Mouse (Mus musculus) heart, embryonic 10.5 days (tissue): ENCODE measurements at regions not wholly inside any gene's neighbourhood (a gene's known extent, or its start where the extent isn't known, plus 50 kb on each side); places are given as distances from the start of the nearest gene placed in this dataset.

Source experiments
- DNase-seq: peaks from one replicate; pipeline ENCODE4 v3.0.0-alpha.2; 2017; ENCODE audit warnings: low spot score
- H3K27ac ChIP-seq: fragments of 300-500 bp; sonication (generic); 2 replicates; pipeline ENCODE4 v1.5.1; 2016; ENCODE audit warnings: mild to moderate bottlenecking
- H3K27me3 ChIP-seq: fragments of 300-500 bp; sonication (generic); 2 replicates; pipeline ENCODE4 v1.6.1; 2016; ENCODE audit warnings: mild to moderate bottlenecking; ENCODE audit not compliant: poor library complexity, insufficient read depth, severe bottlenecking
- H3K36me3 ChIP-seq: fragments of 300-500 bp; sonication (generic); 2 replicates; pipeline ENCODE4 v1.6.1; 2016; ENCODE audit warnings: mild to moderate bottlenecking, moderate library complexity
- H3K4me1 ChIP-seq: fragments of 300-500 bp; sonication (generic); 2 replicates; pipeline ENCODE4 v1.6.1; 2016; ENCODE audit warnings: mild to moderate bottlenecking
- H3K4me3 ChIP-seq: fragments of 300-500 bp; sonication (generic); 2 replicates; pipeline ENCODE4 v1.5.1; 2016; ENCODE audit warnings: mild to moderate bottlenecking, moderate library complexity
- H3K9me3 ChIP-seq: fragments of 300-500 bp; sonication (generic); 2 replicates; pipeline ENCODE4 v1.6.1; 2016; ENCODE audit warnings: mild to moderate bottlenecking, moderate library complexity
- WGBS: fragments of 180-500 bp; shearing (Covaris S2); methylation state at CpG from one replicate; pipeline ENCODE4 v1.1.7; 2016; 5-methylcytosine and 5-hydroxymethylcytosine counted together

DNA sequence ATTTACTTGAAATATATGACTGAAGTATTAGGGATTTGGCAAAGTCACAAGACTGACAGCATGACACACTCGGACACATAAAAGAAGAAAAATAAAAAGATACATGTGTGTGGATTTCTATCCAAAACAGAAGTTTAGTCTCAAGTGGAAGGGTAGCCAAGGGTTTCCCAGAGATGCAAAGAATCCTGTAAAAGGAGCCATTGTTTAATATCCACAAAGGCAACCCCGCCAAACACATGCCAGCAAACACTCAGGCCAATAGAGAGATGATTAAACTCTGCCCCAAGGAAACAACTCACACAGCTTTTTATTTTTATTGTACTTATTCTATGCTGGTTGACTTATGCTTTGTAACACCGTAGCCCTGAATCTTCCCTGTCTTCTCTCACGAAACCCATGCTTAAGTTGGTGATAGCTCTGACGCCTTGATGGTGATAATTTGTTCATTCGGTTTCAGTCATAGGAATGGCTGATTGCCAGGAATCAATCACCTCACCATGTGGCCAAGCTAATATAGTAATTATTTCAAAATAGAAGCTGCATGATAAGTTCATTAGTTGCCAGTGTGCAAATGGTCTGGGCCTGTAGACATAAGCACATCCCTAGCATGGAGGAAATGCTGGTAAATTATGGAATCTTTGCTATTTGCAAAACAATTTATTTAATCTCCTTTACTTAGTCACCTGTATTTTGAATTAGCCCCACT, 194.4 kb downstream of the Rnd3 start:
- Histone ChIP-seq H3K4me3 (no peak overlapping the region), H3K36me3 (no peaks in the 10 kb centered on the region), H3K27me3 (no peaks in the 10 kb centered on the region), H3K4me1 (no peaks in the 10 kb centered on the region), H3K27ac (no peak overlapping the region), H3K9me3 (no peaks in the 10 kb centered on the region)
- 78% methylated on average over 6 of the region's 6 CpGs for WGBS
- DNase-seq, result no peak

DNA sequence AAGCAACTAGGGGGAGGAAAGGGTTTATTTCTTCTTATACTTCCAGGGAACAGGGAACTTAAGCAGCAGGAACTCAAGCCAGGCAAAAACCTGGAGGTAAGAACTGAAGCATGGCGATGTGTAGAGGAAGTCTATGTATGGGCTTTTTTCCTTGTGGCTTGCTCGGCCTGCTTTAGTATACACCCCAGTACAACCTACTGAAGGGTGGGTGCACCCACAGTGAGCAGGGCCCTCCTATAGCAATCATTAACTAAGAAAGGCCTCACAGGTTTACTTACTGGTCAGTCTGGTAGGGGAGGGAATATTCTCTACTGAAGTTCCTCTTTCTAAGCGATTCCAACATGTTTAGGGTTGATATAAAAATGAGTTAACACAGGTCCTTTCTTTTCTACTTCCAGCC, 197.9 kb downstream of the Rnd3 start:
- Histone ChIP-seq H3K4me3 (no peak overlapping the region), H3K9me3 (no peaks in the 10 kb centered on the region), H3K4me1 (no peaks in the 10 kb centered on the region), H3K36me3 (no peaks in the 10 kb centered on the region), H3K27ac (no peak overlapping the region), H3K27me3 (no peaks in the 10 kb centered on the region)
- no peak for DNase-seq
- 79% methylated on average over 3 of the region's 3 CpGs for WGBS

GRCm38 (mm10) chr2:50949717-50950116, 199.2 kb downstream of the Rnd3 start:
- Histone ChIP-seq H3K9me3 (no peaks in the 10 kb centered on the region), H3K27me3 (no peaks in the 10 kb centered on the region; the same call in 1 of the 2 replicates), H3K27ac (no peak overlapping the region), H3K4me1 (no peaks in the 10 kb centered on the region), H3K36me3 (no peaks in the 10 kb centered on the region), H3K4me3 (no peak overlapping the region)
- 79% methylated on average over 4 of the region's 4 CpGs for WGBS
- DNase-seq, result no peak

- Histone ChIP-seq H3K4me3 (no peak overlapping the region), H3K27ac (no peak overlapping the region), H3K27me3 (no peaks in the 10 kb centered on the region; the same call in 1 of the 2 replicates), H3K36me3 (no peaks in the 10 kb centered on the region), H3K4me1 (no peaks in the 10 kb centered on the region), H3K9me3 (no peaks in the 10 kb centered on the region)
- 83% methylated on average over 4 of the region's 4 CpGs for WGBS
- no peak for DNase-seq
These were observed 203.4 kb downstream of the Rnd3 start for GRCm38 (mm10) chr2:50945526-50945925.

- DNase-seq, result no peak
- no peaks in the 10 kb centered on the region for H3K36me3 ChIP-seq
- WGBS, result 86% methylated on average over 15 of the region's 15 CpGs
- H3K27ac ChIP-seq, result no peak overlapping the region
- H3K4me3 ChIP-seq, result no peak overlapping the region
- no peaks in the 10 kb centered on the region; the same call in 1 of the 2 replicates for H3K27me3 ChIP-seq
- no peaks in the 10 kb centered on the region for H3K9me3 ChIP-seq
- no peaks in the 10 kb centered on the region for H3K4me1 ChIP-seq
These were observed 205.7 kb downstream of the Rnd3 start for GRCm38 (mm10) chr2:50943180-50943579.

DNA sequence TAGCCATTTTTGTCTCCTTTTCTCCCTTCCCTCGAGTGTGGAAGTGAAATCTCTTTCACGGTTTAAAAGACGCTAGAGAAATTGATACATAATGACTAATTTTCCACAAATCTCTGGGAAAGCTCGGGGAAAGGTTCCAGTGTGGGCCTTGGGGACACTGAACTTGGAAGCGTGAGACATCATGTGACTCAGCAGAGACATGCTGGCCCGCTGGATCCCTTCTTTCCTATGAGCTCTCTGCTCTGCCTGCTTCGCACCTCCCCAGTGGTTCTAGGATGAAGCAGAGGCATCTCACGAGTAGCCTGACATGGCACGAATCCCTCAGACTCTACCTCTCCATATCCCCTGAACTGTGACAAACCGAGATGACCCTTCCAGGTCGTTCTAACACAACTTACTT, 206.2 kb downstream of the Rnd3 start:
- H3K9me3 ChIP-seq, result no peaks in the 10 kb centered on the region
- H3K27ac ChIP-seq, result no peak overlapping the region
- no peak overlapping the region for H3K4me3 ChIP-seq
- no peaks in the 10 kb centered on the region for H3K36me3 ChIP-seq
- 83% methylated on average over 11 of the region's 11 CpGs for WGBS
- H3K4me1 ChIP-seq, result no peaks in the 10 kb centered on the region
- no peak for DNase-seq
- no peaks in the 10 kb centered on the region; the same call in 1 of the 2 replicates for H3K27me3 ChIP-seq

- no peak overlapping the region for H3K27ac ChIP-seq
- 51% methylated on average over 7 of the region's 7 CpGs for WGBS
- no peaks in the 10 kb centered on the region for H3K27me3 ChIP-seq
These were observed 216.0 kb downstream of the Rnd3 start for GRCm38 (mm10) chr2:50932936-50933335.

GRCm38 (mm10) chr2:50921002-50921401, 227.9 kb downstream of the Rnd3 start:
- Histone ChIP-seq H3K9me3 (no peaks in the 10 kb centered on the region), H3K4me1 (no peaks in the 10 kb centered on the region), H3K27me3 (no peaks in the 10 kb centered on the region), H3K36me3 (no peaks in the 10 kb centered on the region), H3K4me3 (no peak overlapping the region), H3K27ac (no peak overlapping the region)
- DNase-seq, result no peak

More at GRCm38 (mm10) chr2:50932936-50933335, 216.0 kb downstream of the Rnd3 start:
- DNase-seq, result no peak
- H3K4me1 ChIP-seq, result no peaks in the 10 kb centered on the region
- no peaks in the 10 kb centered on the region for H3K36me3 ChIP-seq
- no peak overlapping the region for H3K4me3 ChIP-seq
- H3K9me3 ChIP-seq, result no peaks in the 10 kb centered on the region

DNA sequence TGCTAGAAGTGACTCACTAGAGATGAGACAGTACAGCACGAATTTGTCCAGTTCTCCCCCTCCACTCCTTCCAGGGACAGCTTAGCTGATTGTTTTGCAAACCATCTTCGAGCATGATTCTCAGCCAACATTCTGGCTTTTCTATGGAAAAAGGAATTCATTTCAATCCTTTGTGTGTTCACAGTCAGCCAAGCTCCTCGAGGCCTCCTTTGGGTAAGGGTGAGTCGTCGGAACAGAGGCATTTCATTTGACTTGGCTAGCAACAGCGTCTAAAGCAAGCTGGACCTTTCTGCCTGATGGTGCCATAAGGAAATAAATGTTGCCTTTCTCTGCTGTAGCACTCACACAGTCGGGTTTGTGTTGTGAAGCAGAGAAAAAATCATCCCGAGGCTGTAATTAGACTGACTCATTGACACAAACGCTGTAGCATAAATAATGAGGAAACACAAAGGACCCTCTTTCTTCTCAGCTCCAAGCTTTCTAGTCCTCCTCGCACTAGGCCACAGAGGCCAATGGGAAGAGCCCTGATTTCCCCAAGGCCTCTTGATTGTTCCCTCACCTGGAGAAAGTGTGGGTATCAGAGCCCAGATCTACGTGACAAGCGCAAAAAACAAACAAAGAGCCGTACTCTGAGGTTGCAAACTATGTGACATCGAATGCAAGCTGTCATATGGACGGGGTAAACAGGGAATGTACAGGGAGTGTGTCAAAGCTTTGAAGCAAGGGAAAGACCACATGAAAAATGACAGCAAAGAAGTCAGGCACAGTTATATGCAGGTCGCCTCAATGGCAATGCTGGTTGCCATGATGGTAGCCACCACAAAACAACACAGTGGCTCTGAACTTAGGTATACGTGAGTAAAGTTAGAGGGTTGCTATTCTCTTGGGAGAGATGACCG, 232.3 kb downstream of the Rnd3 start:
- no peaks in the 10 kb centered on the region for H3K36me3 ChIP-seq
- no peaks in the 10 kb centered on the region for H3K9me3 ChIP-seq
- H3K27ac ChIP-seq, result no peak overlapping the region
- WGBS, result 74% methylated on average over 18 of the region's 18 CpGs
- no peak for DNase-seq
- H3K4me3 ChIP-seq, result no peak overlapping the region
- H3K27me3 ChIP-seq, result no peaks in the 10 kb centered on the region
- no peaks in the 10 kb centered on the region for H3K4me1 ChIP-seq

- Histone ChIP-seq H3K4me1 (no peaks in the 10 kb centered on the region), H3K36me3 (no peaks in the 10 kb centered on the region), H3K27me3 (no peaks in the 10 kb centered on the region), H3K9me3 (no peaks in the 10 kb centered on the region), H3K4me3 (no peak overlapping the region), H3K27ac (no peak overlapping the region)
- 87% methylated on average over 2 of the region's 2 CpGs for WGBS
- no peak for DNase-seq
These were observed 233.8 kb downstream of the Rnd3 start for GRCm38 (mm10) chr2:50915149-50915548.

DNA sequence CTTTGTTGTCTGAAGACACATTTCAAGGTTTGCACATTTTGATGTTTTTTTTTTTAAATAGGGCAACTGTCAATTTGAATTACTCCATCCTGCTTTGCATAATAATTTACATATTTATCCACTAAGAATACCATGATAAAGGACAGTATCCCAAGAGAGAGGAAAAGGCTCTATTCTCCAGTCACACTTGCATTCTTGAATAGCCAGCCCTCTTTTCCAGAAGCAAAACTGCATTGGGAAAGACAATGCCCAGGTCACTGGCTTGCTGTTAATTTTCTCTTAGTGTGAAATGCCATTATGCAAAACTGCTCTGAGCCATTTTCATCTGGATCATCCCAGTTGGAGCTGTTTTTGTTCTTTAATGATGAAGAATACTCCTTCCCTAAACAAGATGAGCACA, 234.7 kb downstream of the Rnd3 start:
- H3K27me3 ChIP-seq, result no peaks in the 10 kb centered on the region
- H3K4me1 ChIP-seq, result no peaks in the 10 kb centered on the region
- H3K4me3 ChIP-seq, result no peak overlapping the region
- DNase-seq, result no peak
- no peak overlapping the region for H3K27ac ChIP-seq
- H3K9me3 ChIP-seq, result no peaks in the 10 kb centered on the region
- H3K36me3 ChIP-seq, result no peaks in the 10 kb centered on the region

DNA sequence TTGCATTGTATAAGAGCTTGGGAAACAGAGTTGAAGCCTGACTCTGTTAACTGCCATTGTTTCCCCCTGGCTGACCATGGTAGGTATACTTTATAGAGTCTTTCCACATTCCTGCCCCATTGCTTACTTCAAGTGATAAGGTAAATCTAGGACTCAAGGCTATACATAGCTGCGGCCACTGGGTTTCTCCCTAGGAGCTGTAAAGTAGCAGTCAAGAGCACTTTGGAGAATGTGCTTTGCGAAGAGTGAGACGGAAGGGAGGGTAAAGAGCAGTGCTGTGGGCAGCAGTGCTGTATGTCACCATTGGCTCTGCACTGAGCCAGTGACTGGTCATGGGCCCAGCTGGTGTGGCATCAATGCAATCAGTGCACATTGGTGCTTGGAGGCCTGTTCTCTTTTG, 240.1 kb downstream of the Rnd3 start:
- Histone ChIP-seq H3K27me3 (no peaks in the 10 kb centered on the region), H3K4me1 (peaks cover 9% of the 10 kb centered on the region; the same call in 1 of the 2 replicates), H3K4me3 (no peak overlapping the region), H3K36me3 (no peaks in the 10 kb centered on the region), H3K9me3 (no peaks in the 10 kb centered on the region), H3K27ac (no peak overlapping the region)
- WGBS, result 49% methylated on average over 3 of the region's 3 CpGs
- DNase-seq, result no peak

DNA sequence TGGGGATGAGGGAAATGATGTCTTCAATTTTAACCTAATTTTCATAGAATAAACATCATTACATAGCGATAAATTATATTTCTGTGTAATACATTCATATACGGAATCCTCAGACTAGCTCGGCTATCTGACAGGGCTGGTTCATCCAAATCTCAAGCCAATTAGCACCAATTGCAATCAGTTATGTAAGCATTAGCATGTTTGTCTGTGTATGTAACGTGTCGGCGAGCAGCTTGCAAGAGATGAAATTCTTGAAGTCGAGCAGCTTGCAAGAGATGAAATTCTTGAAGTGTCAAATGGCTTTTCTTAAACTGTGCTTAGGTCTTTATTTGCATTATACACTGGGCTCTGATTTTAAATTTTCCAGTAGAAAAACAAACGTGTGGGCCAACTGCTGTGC, 246.2 kb downstream of the Rnd3 start:
- Histone ChIP-seq H3K4me1 (peaks cover 9% of the 10 kb centered on the region; the same call in 1 of the 2 replicates), H3K4me3 (no peak overlapping the region), H3K27me3 (no peaks in the 10 kb centered on the region), H3K9me3 (no peaks in the 10 kb centered on the region), H3K27ac (no peak overlapping the region), H3K36me3 (no peaks in the 10 kb centered on the region)
- WGBS, result 75% methylated on average over 8 of the region's 8 CpGs
- DNase-seq, result no peak
